Mouse (Mus musculus) heart, embryonic 16.5 days (tissue): Measurements from ENCODE around the gene Shroom3. TPM values are rescaled to one million over a fixed set of nuclear protein-coding genes. Genes with fewer than 3 reads are reported as not detected.

Experiments
- ATAC-seq: fragments of 200-750 bp; cut with Nextera tagmentation; replicated peaks from 2 replicates; pipeline ENCODE4 v1.8.0; 2017; ENCODE audit warnings: moderate number of reproducible peaks; ENCODE audit not compliant: insufficient read depth, low FRiP score; ENCODE audit errors: extremely low read depth
- H3K27ac ChIP-seq: fragments of 300-500 bp; sonication (generic); 2 replicates; pipeline ENCODE4 v1.5.1; 2014; ENCODE audit warnings: mild to moderate bottlenecking, low read length, control low read depth, moderate library complexity
- H3K27me3 ChIP-seq: fragments of 300-500 bp; sonication (generic); 2 replicates; pipeline ENCODE4 v1.6.1; 2014; ENCODE audit warnings: low read length, mixed read lengths; ENCODE audit not compliant: control insufficient read depth, insufficient read depth
- H3K36me3 ChIP-seq: fragments of 300-500 bp; sonication (generic); 2 replicates; pipeline ENCODE4 v1.6.1; 2014; ENCODE audit not compliant: control insufficient read depth, insufficient read depth
- H3K4me1 ChIP-seq: fragments of 300-500 bp; sonication (generic); 2 replicates; pipeline ENCODE4 v1.6.1; 2014; ENCODE audit warnings: low read length, mixed read lengths; ENCODE audit not compliant: control insufficient read depth, insufficient read depth
- H3K4me2 ChIP-seq: fragments of 300-500 bp; sonication (generic); 2 replicates; pipeline ENCODE4 v1.6.1; 2014; ENCODE audit warnings: low read depth, mild to moderate bottlenecking, control low read depth, low read length
- H3K4me3 ChIP-seq: fragments of 300-500 bp; sonication (generic); 2 replicates; pipeline ENCODE4 v1.5.1; 2014; ENCODE audit warnings: mild to moderate bottlenecking, control low read depth, low read length
- H3K9ac ChIP-seq: fragments of 300-500 bp; sonication (generic); 2 replicates; pipeline ENCODE4 v1.6.1; 2014; ENCODE audit warnings: low read length, control low read depth
- H3K9me3 ChIP-seq: fragments of 300-500 bp; sonication (generic); replicated peaks from 2 replicates; pipeline ENCODE4 v1.6.1; 2016; ENCODE audit warnings: low read length; ENCODE audit not compliant: control insufficient read depth
- WGBS: fragments of 180-500 bp; shearing (Covaris S2); extraction: QIAGEN DNeasy Blood & Tissue Kit; methylation state at CpG from one replicate; pipeline ENCODE4 v1.1.7; 2014; 5-methylcytosine and 5-hydroxymethylcytosine counted together
- polyA plus RNA-seq: library from polyadenylated mRNA; unstranded; fragments of >200 nt; fragmentation: Nextera tagmentation; extraction: Ambion mirVana; gene quantifications from 2 replicates; pipeline ENCODE4 v1.2.1, GENCODE M21; 2015

The Shroom3 gene
- polyA plus RNA-seq, 1 experiment from 2014 or later = 11.7 TPM

GRCm38 (mm10) chr5:92841474-92841873, 158.2 kb downstream of the Shroom3 start:
- 50% methylated on average over 5 of the region's 5 CpGs for WGBS
- Histone ChIP-seq H3K27me3 (no peaks in the 10 kb centered on the region), H3K36me3 (peaks cover 4% of the 10 kb centered on the region; the same call in 1 of the 2 replicates), H3K9ac (no peak overlapping the region), H3K4me1 (peaks cover 33% of the 10 kb centered on the region), H3K4me2 (no peak overlapping the region), H3K9me3 (0 out of 2 replicates have a peak, but pooled peaks cover 3% of the 10 kb centered on the region), H3K27ac (no peak overlapping the region), H3K4me3 (no peak overlapping the region)
- peak; percentile 63; the same call in 1 of the 2 replicates for ATAC-seq

GRCm38 (mm10) chr5:92842417-92842816, 159.2 kb downstream of the Shroom3 start:
- Histone ChIP-seq H3K27ac (no peak overlapping the region), H3K4me2 (no peak overlapping the region), H3K9ac (no peak overlapping the region), H3K36me3 (peaks cover 4% of the 10 kb centered on the region; the same call in 1 of the 2 replicates), H3K4me3 (no peak overlapping the region), H3K4me1 (peaks cover 33% of the 10 kb centered on the region), H3K9me3 (no peaks in the 10 kb centered on the region), H3K27me3 (no peaks in the 10 kb centered on the region)
- WGBS = 29% methylated on average over 8 of the region's 8 CpGs
- ATAC-seq = no peak

GRCm38 (mm10) chr5:92842881-92843280, 159.6 kb downstream of the Shroom3 start:
- WGBS = 73% methylated on average over 3 of the region's 3 CpGs
- no peak overlapping the region for H3K27ac ChIP-seq

GRCm38 (mm10) chr5:92843850-92844785, 160.9 kb downstream of the Shroom3 start:
- no peak overlapping the region for H3K9ac ChIP-seq
- no peak overlapping the region for H3K4me2 ChIP-seq
- peaks cover 4% of the 10 kb centered on the region; the same call in 1 of the 2 replicates for H3K36me3 ChIP-seq
- WGBS = 71% methylated on average over 20 of the region's 20 CpGs
- no peak overlapping the region for H3K4me3 ChIP-seq
- no peaks in the 10 kb centered on the region for H3K9me3 ChIP-seq
- no peaks in the 10 kb centered on the region for H3K27me3 ChIP-seq
- peaks cover 31% of the 10 kb centered on the region for H3K4me1 ChIP-seq
- ATAC-seq = no peak
- peak overlapping the region; percentile 16; the same call in 1 of the 2 replicates for H3K27ac ChIP-seq

More at GRCm38 (mm10) chr5:92842881-92843280, 159.6 kb downstream of the Shroom3 start:
- H3K9me3 ChIP-seq = no peaks in the 10 kb centered on the region
- ATAC-seq = no peak
- no peaks in the 10 kb centered on the region for H3K27me3 ChIP-seq
- H3K4me3 ChIP-seq = no peak overlapping the region
- H3K4me2 ChIP-seq = no peak overlapping the region
- H3K4me1 ChIP-seq = peaks cover 33% of the 10 kb centered on the region
- H3K36me3 ChIP-seq = peaks cover 4% of the 10 kb centered on the region; the same call in 1 of the 2 replicates
- H3K9ac ChIP-seq = 0 out of 2 replicates have a peak overlapping the region, but pooled peaks have one; percentile 3

GRCm38 (mm10) chr5:92849743-92850142, 166.5 kb downstream of the Shroom3 start:
- no peaks in the 10 kb centered on the region for H3K27me3 ChIP-seq
- H3K27ac ChIP-seq = peak overlapping the region; percentile 16; the same call in 1 of the 2 replicates
- H3K4me2 ChIP-seq = no peak overlapping the region
- H3K9ac ChIP-seq = no peak overlapping the region
- ATAC-seq = no peak
- no peak overlapping the region for H3K4me3 ChIP-seq
- H3K9me3 ChIP-seq = no peaks in the 10 kb centered on the region
- peaks cover 10% of the 10 kb centered on the region for H3K4me1 ChIP-seq
- WGBS = 68% methylated on average over 6 of the region's 6 CpGs
- peaks cover 4% of the 10 kb centered on the region; the same call in 1 of the 2 replicates for H3K36me3 ChIP-seq

- Histone ChIP-seq H3K27ac (no peak overlapping the region), H3K4me2 (no peak overlapping the region), H3K9me3 (no peaks in the 10 kb centered on the region), H3K4me3 (no peak overlapping the region), H3K36me3 (peaks cover 4% of the 10 kb centered on the region; the same call in 1 of the 2 replicates), H3K27me3 (no peaks in the 10 kb centered on the region), H3K4me1 (peaks cover 14% of the 10 kb centered on the region), H3K9ac (no peak overlapping the region)
- ATAC-seq = no peak
- 80% methylated on average over 3 of the region's 3 CpGs for WGBS
Observed at GRCm38 (mm10) chr5:92850925-92851324, 167.7 kb downstream of the Shroom3 start.

GRCm38 (mm10) chr5:92854983-92855382, 171.7 kb downstream of the Shroom3 start:
- H3K4me1 ChIP-seq = peaks cover 27% of the 10 kb centered on the region
- H3K4me3 ChIP-seq = no peak overlapping the region
- H3K4me2 ChIP-seq = no peak overlapping the region
- no peak overlapping the region for H3K9ac ChIP-seq
- ATAC-seq = no peak
- H3K27ac ChIP-seq = no peak overlapping the region
- WGBS = 72% methylated on average over 4 of the region's 4 CpGs
- no peaks in the 10 kb centered on the region for H3K36me3 ChIP-seq
- H3K27me3 ChIP-seq = no peaks in the 10 kb centered on the region
- no peaks in the 10 kb centered on the region for H3K9me3 ChIP-seq

GRCm38 (mm10) chr5:92856346-92856745, 173.1 kb downstream of the Shroom3 start:
- Histone ChIP-seq H3K4me2 (peak overlapping the region; percentile 39), H3K36me3 (no peaks in the 10 kb centered on the region), H3K27ac (peak overlapping the region; percentile 66), H3K9ac (peak overlapping the region; percentile 60), H3K4me1 (peaks cover 27% of the 10 kb centered on the region), H3K4me3 (no peak overlapping the region), H3K9me3 (no peaks in the 10 kb centered on the region), H3K27me3 (no peaks in the 10 kb centered on the region)
- 0 out of 2 replicates have a peak, but pooled peaks have one; percentile 30 for ATAC-seq
- WGBS = 25% methylated on average over 15 of the region's 15 CpGs

- Histone ChIP-seq H3K9ac (0 out of 2 replicates have a peak overlapping the region, but pooled peaks have one; percentile 23), H3K36me3 (no peaks in the 10 kb centered on the region), H3K9me3 (no peaks in the 10 kb centered on the region), H3K27ac (no peak overlapping the region), H3K4me2 (no peak overlapping the region), H3K27me3 (no peaks in the 10 kb centered on the region), H3K4me3 (no peak overlapping the region), H3K4me1 (peaks cover 29% of the 10 kb centered on the region)
- 63% methylated on average over 7 of the region's 7 CpGs for WGBS
- ATAC-seq = no peak
Observed at GRCm38 (mm10) chr5:92857177-92857576, 173.9 kb downstream of the Shroom3 start.
